Mouse (Mus musculus) lung, postnatal 25 days (tissue): ENCODE results near the gene Lats1.

Experiments used
- DNase-seq: peaks from one replicate; pipeline ENCODE4 v3.0.0; 2022; ENCODE audit warnings: low spot score

The Lats1 gene

DNA sequence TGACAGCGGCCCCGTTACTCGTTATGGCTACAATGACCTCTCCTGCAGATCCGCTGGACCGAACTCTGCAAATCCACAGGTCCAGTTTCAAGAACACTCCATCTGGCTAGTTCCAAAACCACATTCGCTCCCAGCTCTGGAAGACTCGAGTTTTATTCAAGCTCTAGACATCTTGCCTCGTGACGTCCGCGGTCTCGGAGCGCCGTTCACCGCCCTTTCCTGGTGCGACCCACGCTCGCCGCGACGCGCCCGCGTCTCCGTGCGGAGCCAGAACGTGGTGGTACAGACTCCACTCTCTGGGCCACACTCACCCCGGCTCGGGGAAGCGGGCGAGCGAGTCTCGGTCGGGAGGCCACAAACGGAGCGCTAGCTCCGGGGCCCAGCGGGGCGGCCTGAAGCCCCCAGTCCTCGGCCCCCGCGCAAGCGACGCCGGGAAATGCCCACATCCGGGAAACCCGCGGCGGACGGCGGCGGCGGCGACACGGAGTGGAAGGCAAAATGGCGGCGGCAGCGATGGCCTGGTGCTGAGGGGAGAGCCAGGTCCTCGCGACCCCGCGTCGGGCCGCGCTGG is at the start of gene Lats1, which contains the start of gene Pcmt1:
Lats1 (plus strand) TSS at position 484 of the 571 bp plus-strand sequence.
Pcmt1 (minus strand) TSS at position 406 of the 571 bp plus-strand sequence.
- DNase-seq, result peak; percentile 81

DNA sequence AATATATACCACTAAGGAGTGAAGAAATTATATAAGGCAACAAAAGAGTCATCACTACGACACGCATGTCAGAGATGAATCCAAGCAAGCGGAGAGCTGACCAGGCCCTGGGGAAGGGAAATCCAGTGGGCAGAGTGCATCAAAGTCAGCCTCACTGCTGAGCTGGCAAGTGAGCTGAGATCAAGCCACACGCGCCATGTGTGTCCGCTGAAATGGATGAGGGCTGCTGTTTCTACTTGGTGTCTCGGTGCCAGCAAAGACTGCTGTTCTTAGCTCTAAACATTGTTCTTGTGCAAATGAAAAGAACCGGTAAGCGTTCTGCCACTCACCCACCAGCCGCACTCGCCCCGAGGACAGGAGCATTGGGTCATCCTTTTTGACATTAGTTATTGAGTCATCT is 40.6 kb upstream of the Lats1 start:
- DNase-seq, result no peak

DNA sequence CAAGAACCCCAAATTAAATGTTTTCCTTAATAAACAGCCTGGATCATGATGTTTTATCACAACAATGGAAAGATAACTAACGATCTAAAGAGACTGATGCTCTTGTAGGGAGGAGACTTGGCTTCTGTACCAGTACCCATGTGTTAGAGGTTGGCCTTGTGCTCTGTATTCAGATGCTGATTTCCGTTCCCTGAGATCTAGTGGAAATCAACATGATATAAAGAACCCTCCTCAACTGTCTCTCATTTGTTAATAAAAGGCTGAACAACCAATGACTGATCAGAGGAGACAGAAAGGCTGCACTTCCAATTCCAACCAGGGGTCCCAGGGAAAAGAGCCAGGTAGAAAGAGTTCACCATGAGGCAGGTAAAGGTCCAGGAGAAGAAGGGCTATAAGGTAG is 35.1 kb upstream of the Lats1 start:
- DNase-seq, result no peak

DNA sequence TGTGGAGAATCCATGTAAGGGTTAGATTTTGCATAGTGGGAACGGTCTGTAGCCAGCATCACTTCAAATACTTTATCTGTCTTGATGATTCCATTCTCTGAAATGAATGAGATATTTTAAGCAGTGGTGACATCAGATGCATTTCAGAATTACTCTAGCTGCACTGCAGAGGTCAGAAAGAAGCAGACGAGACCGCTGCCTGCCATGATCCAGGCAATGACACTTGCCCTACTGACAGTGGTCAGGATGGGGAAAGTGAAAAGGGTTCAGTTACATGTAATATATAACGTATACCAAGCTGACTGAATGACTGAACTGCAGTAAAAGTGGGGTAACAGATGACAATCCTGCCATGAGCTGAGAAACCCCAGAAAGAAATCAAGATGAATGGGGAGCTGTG is 32.0 kb upstream of the Lats1 start:
- DNase-seq, result no peak

DNA sequence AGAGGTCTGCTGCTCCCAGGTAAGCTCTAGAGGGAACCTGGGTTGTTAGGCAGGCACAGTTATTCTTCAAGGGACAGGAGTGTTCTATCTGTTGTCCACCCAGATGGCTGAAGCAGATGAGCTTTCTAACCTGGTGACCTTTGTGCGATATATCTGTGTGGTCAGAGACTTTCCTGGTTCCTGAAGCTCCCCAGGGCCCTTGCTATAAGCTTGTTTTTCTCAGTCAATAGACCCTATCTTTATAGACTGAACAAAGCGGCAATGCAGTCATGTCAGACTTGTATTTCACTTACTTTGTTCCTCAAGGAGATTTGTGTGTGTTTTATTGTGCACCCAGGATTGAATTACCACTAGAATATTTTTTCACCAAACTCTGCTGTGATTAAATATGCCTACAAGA is 30.0 kb upstream of the Lats1 start:
- DNase-seq, result no peak

DNA sequence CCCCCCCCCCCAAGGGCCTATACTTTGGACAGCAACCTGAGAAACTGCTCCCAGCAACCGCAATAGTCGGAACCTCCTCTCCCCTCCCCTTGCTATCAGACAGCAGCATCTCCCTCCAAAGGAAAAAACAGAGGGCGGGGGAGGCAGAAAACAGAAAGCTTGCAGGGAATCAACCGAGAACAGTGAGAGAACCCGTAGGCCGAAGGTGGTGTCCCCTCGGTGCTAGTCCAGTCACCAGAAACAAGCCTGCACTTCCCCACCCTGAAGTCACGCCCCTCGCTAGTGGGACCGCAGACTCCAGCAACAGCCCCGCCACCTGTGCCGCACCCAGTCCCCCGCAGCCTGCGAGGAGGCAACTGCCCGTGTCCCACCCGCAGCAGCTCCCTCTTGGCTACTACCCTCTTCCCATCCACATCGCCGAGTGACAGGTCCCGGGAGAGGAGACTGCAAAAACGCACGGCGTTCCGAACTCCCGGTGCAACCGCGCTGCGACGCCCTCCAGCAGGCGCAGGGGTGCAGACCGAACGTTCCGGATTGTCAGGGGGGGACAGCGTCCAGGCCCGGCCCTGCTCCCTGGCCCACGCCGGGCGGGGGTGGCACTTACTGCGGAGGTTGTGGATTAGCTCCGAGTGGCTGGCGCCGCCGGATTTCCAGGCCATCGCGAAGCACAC is 18.4 kb upstream of the Lats1 start:
- peak; percentile 44 for DNase-seq

DNA sequence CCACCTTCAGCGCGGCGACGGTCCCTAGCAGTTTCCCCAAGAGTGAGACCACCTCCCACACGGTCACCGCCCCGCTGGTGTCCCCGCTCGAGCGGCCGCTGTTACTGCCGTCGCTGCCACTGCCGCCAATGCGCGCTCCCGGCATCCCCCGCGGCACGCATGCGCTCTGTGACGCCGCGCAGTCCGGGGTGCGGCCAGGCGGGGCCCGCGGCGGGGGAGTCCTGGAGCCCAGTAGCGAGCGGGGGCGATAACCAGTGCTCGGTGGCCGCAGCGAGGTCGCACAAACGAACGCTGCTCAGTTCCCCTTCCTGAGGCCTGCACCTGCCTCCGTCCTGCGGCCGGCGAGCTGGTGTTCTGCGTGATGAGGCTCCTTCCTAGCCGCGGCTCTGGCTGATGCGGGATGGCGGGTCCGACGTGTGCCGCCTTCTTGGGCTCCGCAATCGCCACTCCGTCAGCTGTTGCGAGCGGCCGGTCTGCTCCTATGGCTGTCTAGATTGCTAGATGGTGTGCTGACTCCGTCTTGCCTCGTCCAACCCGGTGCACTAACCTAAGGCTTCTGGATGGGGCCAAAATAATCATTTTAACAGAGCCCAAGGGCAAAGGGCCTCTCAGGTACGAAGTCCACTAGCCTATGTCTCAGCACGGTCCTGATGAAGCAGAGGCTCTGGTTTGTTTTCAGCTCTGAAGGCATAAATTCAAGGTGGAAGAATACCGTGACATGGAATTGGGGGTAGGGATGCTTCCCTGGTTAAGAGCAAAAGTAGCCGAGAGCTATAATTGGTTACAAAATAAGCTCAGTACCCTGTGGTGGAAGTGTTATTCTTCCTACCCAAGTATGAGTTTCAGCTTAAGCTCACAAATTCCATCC is 17.6 kb upstream of the Lats1 start:
- DNase-seq, result peak; percentile 91

DNA sequence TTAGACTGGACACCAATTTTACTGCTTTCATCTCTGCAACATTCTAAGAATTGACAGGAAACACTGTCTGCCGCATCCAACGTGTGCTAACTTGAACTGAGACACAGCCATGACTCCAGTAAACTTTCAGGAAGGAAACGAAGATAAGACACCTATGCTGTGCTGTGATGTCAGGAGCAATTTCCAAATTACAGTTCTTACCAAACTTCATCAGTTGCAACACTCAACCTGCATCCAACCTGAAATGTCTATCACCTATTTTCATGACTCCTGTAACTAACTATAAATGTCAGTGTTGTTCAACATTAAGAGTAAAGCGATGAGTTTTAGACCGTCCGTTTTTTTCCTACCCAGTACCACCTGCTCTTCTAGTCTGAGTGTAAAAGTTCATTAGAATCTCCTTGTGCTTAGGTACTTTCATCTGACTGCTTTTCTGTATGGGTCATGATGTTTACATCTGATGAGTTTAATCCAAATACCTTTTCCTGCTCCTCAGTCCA is 16.9 kb upstream of the Lats1 start:
- no peak for DNase-seq

DNA sequence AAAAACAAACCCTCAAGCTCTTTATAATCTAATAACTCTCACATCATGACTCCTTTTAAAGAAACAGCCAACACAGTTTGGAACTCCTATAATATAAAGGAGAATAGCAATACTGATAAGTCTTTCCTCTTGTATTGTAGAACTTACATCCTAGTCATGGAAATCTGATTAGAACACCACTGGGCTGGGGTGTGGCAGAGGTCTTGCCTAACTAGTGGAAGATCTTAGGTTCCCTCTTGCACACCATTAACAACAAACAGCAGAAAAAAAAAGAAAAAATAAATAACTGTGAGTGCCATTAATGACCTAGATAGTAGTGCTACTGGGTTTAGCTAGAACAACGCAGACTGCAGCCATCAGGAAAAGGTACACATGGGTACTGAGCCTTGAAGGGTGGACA is 16.1 kb upstream of the Lats1 start:
- DNase-seq, result no peak

DNA sequence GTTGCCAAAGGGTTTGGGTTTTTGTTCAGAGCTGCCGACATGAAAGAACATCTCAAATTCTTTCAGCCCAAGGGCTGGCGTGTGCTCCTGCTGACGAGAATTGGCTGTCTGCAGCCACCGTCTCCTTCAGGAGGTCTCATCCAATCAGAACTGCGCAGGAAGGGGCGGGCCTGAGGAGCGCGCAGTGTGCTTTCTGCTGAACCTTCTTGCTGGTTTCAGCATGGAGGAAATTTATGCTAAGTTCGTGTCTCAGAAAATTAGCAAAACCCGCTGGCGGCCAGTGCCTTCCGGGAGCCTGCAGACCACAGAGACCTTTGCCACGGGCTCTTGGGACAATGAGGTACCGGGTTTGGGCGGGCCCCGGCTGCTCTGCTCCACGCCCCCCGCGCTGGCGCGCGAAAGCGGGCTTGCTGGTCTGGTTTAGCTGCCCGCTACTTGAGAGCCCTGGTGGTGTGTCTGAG is 13.6 kb upstream of the Lats1 start, which contains the start of gene Nup43:
Nup43 (plus strand) TSS at position 162 of the 461 bp plus-strand sequence.
- DNase-seq, result peak; percentile 91

DNA sequence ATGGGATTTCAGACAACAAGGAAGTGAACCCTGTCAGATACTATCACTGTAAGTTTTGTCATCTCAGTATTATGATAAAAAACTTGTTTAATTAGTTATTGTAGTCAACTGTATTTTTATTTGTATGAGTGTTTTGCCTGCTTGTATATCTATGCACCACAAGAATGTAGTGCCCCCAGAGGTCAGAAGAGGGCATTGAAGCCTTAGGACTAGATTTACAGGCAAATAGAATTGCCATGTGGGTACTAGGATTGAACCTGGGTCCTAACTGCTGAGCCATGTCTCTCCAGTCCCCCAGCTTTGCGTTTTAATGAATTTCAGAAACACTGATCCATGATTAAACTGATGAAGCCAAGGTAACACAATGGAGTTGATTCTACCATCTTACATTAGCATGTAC is 7.3 kb upstream of the Lats1 start:
- DNase-seq, result peak; percentile 35

DNA sequence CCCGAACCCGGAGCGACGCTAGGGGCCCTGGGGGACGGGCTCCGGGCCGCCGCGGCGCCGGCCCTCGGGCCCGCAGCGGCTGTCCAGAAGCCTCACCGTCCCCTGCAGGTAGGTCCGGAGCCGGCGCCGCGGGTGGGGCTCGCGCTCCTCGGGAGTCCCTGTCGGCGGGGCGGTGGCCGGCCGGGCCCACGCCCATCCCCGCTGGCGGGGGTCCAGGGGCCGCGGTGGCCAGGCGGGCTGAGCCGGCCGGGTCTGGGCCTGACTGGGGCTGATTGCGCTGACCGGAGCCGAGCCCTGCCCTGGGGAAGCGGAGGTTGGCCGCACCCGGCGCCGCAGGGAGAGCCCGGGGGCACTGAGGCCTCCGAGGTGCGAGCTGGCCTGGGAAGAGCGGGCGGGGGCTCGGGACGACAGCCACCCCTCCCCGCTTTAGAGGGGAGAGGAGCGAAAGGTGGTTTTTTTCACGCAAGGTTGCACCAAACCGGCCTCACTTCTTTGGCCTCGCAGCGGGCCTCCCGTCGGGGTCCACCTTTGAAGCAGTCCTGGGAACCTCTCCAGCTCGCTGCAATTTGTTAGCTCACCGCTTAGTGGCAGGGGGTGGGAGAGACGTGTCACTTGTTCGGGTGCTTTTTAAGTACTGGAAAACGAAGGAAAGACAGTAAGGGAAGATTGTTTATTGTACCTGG is 470 bp downstream of the Lats1 start:
- peak; percentile 62 for DNase-seq

DNA sequence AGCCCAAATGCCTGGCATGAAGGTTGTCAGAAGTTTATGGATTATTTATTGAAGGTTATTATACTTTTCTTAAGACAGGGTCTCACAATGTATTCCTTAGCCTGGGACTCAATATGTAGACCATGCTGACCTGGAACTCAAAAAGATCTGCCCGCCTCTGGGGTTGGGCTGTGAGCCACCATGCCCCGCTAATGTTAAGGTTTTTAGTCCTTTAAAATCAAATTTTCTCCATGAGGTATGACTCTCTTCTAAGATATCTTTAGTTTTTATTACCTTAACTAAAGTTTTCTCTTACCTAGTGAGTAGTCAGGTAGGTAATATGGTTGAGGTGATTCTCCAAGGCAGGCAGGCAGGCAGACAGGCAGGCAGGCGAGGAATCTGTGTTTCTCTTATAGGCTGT is 1.2 kb downstream of the Lats1 start:
- no peak for DNase-seq

DNA sequence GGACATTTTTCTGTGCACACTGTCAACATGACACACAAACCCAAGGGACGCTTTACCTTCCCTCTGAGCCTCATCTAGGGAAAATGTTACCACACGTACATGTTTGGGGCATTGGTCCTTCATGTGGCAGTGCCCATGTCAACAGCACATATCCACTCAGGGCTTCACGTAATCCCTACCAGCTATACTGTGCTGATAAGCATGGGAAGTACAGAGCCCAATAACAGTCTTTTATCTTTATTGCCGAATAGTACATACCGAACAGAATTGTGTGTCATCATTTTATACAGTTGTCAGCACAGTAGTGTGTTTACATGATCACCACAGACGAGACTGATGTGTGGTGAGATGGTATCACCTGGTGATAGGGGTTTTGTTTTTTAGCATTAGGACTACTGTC is 5.9 kb downstream of the Lats1 start:
- no peak for DNase-seq

DNA sequence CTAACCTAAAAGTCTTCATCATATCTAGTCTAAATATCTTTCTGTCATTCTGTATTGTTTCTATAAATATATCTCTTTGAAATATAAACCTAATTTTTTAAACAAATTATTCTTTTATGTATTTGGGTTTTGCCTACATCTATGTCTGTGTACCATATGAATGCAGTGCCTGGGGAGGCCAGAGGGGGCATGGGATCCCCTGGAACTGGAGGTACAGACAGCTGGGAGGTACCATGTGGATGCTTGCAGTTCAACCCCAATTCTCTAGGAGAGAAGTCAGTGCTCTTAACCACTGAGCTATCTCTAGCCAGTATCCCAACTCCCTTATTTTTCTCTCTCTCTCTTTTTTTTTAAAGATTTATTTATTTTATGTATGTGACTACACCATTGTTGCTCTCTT is 14.3 kb downstream of the Lats1 start:
- no peak for DNase-seq

DNA sequence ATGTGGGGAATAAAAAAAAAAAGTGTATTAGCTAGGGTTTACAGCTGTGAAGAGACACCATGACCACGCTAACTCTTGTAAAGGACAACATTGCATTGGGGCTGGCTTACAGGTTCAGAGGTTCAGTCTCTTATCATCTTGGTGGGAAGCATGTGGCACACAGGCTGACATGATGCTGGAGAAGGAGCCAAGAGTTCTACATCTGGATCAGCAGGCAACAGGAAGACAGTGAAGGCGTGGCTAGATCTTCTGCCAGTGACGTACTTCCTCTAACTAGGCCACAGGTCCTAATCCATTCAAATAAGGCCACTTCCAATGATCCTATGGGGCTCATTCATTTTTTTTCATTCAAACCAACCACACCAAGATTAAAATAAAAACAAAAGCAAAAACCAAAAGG is 19.1 kb downstream of the Lats1 start:
- no peak for DNase-seq

DNA sequence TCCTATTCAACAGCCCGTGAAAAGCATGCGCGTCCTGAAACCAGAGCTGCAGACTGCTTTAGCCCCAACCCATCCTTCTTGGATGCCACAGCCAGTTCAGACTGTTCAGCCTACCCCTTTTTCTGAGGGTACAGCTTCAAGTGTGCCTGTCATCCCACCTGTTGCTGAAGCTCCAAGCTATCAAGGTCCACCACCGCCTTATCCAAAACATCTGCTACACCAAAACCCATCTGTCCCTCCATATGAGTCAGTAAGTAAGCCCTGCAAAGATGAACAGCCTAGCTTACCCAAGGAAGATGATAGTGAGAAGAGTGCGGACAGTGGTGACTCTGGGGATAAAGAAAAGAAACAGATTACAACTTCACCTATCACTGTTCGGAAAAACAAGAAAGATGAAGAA is 21.6 kb downstream of the Lats1 start:
- DNase-seq, result no peak

DNA sequence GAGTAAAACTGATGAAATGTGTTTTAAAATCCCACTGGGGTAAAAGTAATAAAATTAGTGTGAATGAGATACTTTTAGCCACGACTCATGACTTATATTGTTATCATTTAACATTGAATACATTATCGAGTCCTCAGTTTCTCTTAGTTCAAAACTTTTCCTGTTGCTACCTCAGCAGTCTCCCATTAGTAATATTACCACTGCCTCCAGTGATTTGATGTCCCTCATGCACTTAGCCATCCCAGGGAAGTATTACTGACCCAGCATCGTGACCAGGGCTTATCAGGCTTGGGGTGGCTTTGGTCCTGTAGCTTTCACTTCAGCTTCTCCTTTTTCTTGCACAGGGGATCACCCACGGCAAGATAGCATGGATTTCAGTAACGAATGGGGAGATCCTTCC is 29.1 kb downstream of the Lats1 start:
- no peak for DNase-seq

DNA sequence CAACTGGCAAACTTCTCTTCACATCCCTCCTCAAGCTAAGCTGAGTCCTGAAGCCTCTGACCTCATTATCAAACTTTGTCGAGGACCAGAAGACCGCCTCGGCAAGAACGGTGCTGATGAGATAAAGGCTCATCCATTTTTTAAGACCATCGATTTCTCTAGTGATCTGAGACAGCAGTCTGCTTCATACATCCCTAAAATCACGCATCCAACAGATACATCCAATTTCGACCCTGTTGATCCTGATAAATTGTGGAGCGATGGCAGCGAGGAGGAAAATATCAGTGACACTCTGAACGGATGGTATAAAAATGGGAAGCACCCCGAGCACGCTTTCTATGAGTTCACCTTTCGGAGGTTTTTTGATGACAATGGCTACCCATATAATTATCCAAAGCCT is 31.5 kb downstream of the Lats1 start:
- no peak for DNase-seq

DNA sequence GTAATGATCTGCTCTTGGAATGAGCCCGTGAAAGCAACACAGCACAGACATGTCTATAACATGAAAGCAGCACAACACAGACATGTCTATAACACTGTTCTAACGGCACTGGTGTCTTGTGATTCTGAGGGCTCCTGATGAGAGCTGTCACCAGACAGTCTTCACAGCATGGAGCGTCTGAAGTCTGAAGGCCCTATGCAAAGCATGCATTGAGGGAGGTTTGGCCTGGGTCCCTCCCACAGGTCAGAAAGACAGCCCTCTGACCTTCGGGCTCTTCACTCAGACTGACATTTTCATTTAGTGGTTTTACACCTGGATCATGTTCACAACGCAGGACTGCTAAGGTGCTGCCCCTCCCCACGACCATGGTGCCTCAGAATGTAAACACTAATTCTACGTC is 34.0 kb downstream of the Lats1 start:
- no peak for DNase-seq

DNA sequence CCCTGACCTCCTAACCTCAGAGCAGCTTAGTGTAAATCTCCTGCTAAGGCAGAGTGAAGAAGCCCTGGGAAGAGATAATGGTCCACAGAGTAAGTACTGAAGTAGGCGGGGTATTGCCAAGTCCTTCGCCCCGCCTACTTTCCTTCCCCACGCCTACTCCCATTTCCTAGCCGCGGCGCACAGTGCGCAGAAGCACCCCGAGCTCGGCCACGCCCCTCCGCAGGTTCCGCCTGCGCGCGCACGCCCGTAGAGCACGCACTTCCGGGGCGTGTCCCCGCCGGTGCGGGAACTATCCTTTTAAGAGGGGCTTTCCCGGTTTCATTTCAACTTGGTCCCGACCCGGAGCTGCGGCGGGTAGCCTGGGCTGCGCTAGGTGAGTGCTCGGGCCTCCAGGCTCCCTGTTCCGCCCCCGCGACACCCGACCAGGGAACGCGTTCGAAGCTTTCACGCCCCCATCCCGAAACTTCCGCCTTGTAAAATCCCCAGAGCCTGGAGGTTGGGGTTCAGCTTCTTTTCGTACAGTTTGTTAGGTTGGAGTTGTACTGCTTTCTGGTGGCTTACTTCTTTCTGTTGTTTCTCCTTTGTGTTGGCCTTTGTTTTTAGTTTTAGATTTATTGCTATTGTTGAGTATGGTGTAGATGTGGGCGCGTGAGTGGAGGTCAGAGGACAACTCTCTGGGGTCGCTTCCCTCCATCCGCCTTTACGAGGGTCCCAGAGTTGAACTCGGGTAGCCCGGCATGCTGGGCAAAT is 44.9 kb downstream of the Lats1 start, which contains the start of gene Katna1:
Katna1 (plus strand) TSS at position 250 of the 750 bp plus-strand sequence.
- DNase-seq, result peak; percentile 94

DNA sequence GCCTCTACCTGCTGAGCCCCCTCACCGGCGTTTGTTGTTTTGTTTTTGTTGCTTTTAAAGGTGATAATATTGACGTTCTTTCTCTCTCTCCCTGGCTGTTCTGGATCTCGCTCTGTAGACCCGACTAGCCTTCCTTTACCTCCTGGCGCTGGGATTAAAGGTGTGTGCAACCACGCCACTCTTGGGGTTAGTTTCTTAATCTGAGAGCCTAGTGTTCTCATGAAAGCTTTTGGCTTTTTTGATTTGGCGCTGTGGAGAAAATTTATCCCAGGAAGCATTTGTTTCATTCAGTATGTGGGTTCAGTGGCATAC is 45.4 kb downstream of the Lats1 start:
- DNase-seq, result no peak
